Mouse (Mus musculus): ENCODE measurements around the gene Bmper. TPM values are rescaled to one million over a fixed set of nuclear protein-coding genes. Genes with fewer than 3 reads are reported as not detected.

Gene Bmper
- polyA plus RNA-seq, 2 experiments = 0.16 to 0.18 TPM

DNA sequence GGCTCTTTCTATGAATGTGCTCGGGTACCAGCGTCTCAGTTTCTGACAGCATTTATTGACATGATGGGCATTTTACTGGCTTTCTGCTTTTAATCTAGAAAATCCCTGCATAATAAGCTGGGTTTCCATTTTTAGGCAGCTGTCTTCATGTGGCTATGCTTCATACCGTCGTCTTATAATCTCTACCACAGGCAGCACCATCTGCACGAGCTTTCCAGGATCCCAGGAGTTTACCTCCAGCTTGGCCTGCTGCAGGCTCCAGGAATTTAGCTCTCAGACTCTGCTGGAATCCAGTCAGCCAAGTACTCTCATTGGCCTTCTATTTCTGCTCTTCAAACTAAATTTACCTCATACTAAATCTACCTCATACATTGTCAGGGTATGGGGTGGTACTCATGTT, 219.3 kb downstream of the Bmper start:
- ATAC-seq (ENCODE audit: insufficient read depth) (no peak), DNase-seq (ENCODE audit: low read depth in 3 of 3, low spot score in 3 of 3) (no peak)
- Histone ChIP-seq H3K36me3 (replicated peaks; ENCODE audit: control insufficient read depth, insufficient read depth, low read depth) (no peaks in the 10 kb centered on the region), H3K27me3 (ENCODE audit: control insufficient read depth, insufficient read depth, low read length) (no peaks in the 10 kb centered on the region), H3K4me3 (ENCODE audit: insufficient read depth in 1 of 2, low read depth in 2 of 2, low read length in 2 of 2) (no peak overlapping the region), H3K4me1 (replicated peaks; ENCODE audit: control insufficient read depth in 2 of 2, insufficient read depth in 2 of 2, low read length in 1 of 2) (no peaks in the 10 kb centered on the region), H3K4me2 (ENCODE audit: low read depth) (no peak overlapping the region), H3K9me3 (ENCODE audit: control insufficient read depth, low read length) (no peaks in the 10 kb centered on the region), H3K9ac (replicated peaks) (no peak overlapping the region), H3K27ac (no peak overlapping the region)
- 48% methylated on average over 5 of the region's 5 CpGs for WGBS (ENCODE audit: insufficient replicate concordance)
- TF ChIP-seq EP300 (IDR thresholded peaks at IDR 0.05; ENCODE audit: low read depth) (no peak), CTCF (IDR thresholded peaks at IDR 0.05; ENCODE audit: low read depth) (no peak)

DNA sequence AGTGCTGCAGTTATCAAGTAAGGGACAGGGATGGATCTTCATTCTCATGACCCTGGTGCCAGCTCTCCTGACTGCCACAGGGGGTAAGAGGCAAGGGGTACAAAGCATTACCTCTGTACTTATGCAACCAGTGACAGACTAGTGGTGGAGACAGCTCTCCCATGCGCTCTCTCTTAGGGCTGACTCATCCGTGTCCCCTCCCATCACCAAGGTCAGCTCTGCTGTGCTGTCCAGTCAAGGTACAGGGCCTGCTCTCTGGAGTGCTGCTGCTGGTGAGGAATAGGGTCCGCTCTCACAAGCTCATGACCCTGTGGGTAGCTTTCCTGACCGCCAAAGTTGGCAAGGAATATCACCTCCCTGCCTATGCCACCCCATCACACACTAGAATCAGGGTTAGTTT, 222.1 kb downstream of the Bmper start:
- Histone ChIP-seq H3K9me3 (ENCODE audit: control insufficient read depth, low read length) (no peaks in the 10 kb centered on the region), H3K27me3 (ENCODE audit: control insufficient read depth, insufficient read depth, low read length) (no peaks in the 10 kb centered on the region), H3K27ac (no peak overlapping the region), H3K4me2 (ENCODE audit: low read depth) (no peak overlapping the region), H3K9ac (replicated peaks) (no peak overlapping the region), H3K36me3 (replicated peaks; ENCODE audit: control insufficient read depth, insufficient read depth, low read depth) (no peaks in the 10 kb centered on the region), H3K4me3 (ENCODE audit: insufficient read depth in 1 of 2, low read depth in 2 of 2, low read length in 2 of 2) (no peak overlapping the region), H3K4me1 (replicated peaks; ENCODE audit: control insufficient read depth in 2 of 2, insufficient read depth in 2 of 2, low read length in 1 of 2) (peaks cover 0 to 4% of the 10 kb centered on the region in 2 experiments; a peak in 2 of 4 replicates)
- 63% methylated on average over 4 of the region's 4 CpGs for WGBS (ENCODE audit: insufficient replicate concordance)
- no peak for DNase-seq (ENCODE audit: low read depth in 3 of 3, low spot score in 3 of 3)
- no peak for ATAC-seq (ENCODE audit: insufficient read depth)
- TF ChIP-seq CTCF (IDR thresholded peaks at IDR 0.05; ENCODE audit: low read depth) (no peak), EP300 (IDR thresholded peaks at IDR 0.05; ENCODE audit: low read depth) (no peak)

DNA sequence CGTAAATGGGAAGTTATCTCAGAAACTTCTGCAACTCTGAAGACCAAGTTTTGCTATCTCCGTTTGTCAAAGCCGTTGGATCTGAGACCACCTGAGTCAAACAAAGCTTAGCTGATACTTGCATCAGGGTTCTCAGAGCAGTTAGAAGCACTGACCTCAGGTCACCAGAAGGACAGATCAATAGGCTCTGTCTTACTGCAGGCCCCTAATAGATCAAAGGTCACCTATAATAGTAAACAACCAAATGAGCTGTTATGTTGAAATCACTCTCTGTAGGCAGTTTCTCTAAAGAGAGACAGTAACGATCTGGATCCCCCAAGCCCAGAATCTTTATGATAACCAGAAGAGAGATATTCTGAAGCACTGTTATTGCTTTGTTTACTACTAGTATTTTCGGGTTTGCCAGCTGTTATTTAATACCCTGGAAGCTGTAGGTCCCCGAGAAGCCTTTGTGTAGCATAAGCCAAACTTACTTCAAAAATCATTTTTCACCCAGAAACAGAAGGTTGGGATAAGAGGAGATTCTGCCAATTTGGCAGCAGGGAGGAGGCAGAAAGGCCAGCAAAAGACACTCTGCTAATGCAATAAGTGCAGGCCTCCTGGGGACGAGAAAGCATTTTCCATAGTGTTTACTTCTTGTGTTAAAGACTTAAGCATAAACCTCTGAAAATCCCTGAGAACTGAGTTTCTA, 224.5 kb downstream of the Bmper start:
- 48% methylated on average over 7 of the region's 7 CpGs for WGBS (ENCODE audit: insufficient replicate concordance)
- DNase-seq (ENCODE audit: low read depth in 3 of 3, low spot score in 3 of 3) = peak in 1 of 3 experiments; percentile 10
- TF ChIP-seq EP300 (IDR thresholded peaks at IDR 0.05; ENCODE audit: low read depth) (no peak), CTCF (IDR thresholded peaks at IDR 0.05; ENCODE audit: low read depth) (no peak)
- peaks cover 0 to 4% of the 10 kb centered on the region in 2 experiments; a peak in 2 of 4 replicates for H3K4me1 ChIP-seq (replicated peaks; ENCODE audit: control insufficient read depth in 2 of 2, insufficient read depth in 2 of 2, low read length in 1 of 2)
- H3K27me3 ChIP-seq (ENCODE audit: control insufficient read depth, insufficient read depth, low read length) = no peaks in the 10 kb centered on the region
- peak; percentile 43; the same call in 1 of the 2 replicates for ATAC-seq (ENCODE audit: insufficient read depth)
- no peak overlapping the region for H3K9ac ChIP-seq (replicated peaks)
- no peaks in the 10 kb centered on the region for H3K36me3 ChIP-seq (replicated peaks; ENCODE audit: control insufficient read depth, insufficient read depth, low read depth)
- H3K4me2 ChIP-seq (ENCODE audit: low read depth) = no peak overlapping the region
- no peak overlapping the region for H3K27ac ChIP-seq
- H3K4me3 ChIP-seq (ENCODE audit: insufficient read depth in 1 of 2, low read depth in 2 of 2, low read length in 2 of 2) = no peak overlapping the region
- H3K9me3 ChIP-seq (ENCODE audit: control insufficient read depth, low read length) = no peaks in the 10 kb centered on the region

DNA sequence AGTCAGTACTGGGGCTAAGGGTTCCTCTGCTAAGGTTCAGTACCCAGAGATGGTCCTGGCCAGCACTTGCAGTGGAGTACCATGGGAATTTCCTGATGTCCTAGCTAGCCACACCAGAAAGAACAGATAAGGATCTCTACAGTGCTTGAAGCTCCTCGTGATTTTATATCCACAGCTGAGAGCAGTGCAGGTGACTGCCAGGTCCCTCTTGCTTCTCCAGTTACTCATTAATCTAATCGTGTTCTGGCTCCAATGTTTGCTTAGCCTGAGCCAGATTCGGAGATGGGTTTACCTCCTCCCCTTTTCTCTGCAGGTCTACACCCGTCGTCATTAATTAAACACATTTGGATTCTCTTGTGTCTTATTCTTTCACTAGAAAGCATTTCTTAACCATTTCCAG, 230.4 kb downstream of the Bmper start:
- TF ChIP-seq EP300 (IDR thresholded peaks at IDR 0.05; ENCODE audit: low read depth) = no peak
- TF ChIP-seq CTCF (IDR thresholded peaks at IDR 0.05; ENCODE audit: low read depth) = no peak
- no peak overlapping the region for H3K4me2 ChIP-seq (ENCODE audit: low read depth)
- no peak overlapping the region for H3K4me3 ChIP-seq (ENCODE audit: insufficient read depth in 1 of 2, low read depth in 2 of 2, low read length in 2 of 2)
- H3K9me3 ChIP-seq (ENCODE audit: control insufficient read depth, low read length) = no peaks in the 10 kb centered on the region
- H3K36me3 ChIP-seq (replicated peaks; ENCODE audit: control insufficient read depth, insufficient read depth, low read depth) = no peaks in the 10 kb centered on the region
- ATAC-seq (ENCODE audit: insufficient read depth) (peak; percentile 39; the same call in 1 of the 2 replicates), DNase-seq (ENCODE audit: low read depth in 3 of 3, low spot score in 3 of 3) (peak in 1 of 3 experiments; percentile 9)
- WGBS (ENCODE audit: insufficient replicate concordance) = 49% methylated on average over 5 of the region's 5 CpGs
- H3K9ac ChIP-seq (replicated peaks) = no peak overlapping the region
- no peaks in the 10 kb centered on the region for H3K4me1 ChIP-seq (replicated peaks; ENCODE audit: control insufficient read depth in 2 of 2, insufficient read depth in 2 of 2, low read length in 1 of 2)
- no peak overlapping the region for H3K27ac ChIP-seq
- H3K27me3 ChIP-seq (ENCODE audit: control insufficient read depth, insufficient read depth, low read length) = no peaks in the 10 kb centered on the region

DNA sequence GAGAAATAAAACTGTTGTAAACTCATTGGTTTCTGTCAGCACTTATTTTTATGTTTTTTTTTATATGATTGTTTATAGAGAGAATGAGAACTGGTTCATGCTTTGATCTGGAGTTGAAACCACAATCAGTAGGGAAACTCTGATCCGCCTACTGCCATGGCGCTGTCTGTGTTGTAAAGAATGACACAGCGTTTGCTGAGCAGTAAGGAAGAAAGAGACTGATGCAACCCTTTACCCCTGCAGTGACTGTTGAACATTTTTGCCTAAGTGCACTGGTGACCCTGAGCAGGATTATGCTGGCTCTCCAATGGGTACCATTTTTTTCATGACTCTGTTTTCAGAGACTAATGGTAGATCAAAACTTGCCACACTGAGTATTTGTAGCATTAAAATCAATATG, 234.3 kb downstream of the Bmper start:
- no peak overlapping the region for H3K4me3 ChIP-seq (ENCODE audit: insufficient read depth in 1 of 2, low read depth in 2 of 2, low read length in 2 of 2)

More for the DNA sequence above, 234.3 kb downstream of the Bmper start:
- WGBS (ENCODE audit: insufficient replicate concordance) = 44% methylated on average over 3 of the region's 3 CpGs
- Histone ChIP-seq H3K27me3 (ENCODE audit: control insufficient read depth, insufficient read depth, low read length) (no peaks in the 10 kb centered on the region), H3K4me1 (replicated peaks; ENCODE audit: control insufficient read depth in 2 of 2, insufficient read depth in 2 of 2, low read length in 1 of 2) (no peaks in the 10 kb centered on the region), H3K9me3 (ENCODE audit: control insufficient read depth, low read length) (no peaks in the 10 kb centered on the region), H3K4me2 (ENCODE audit: low read depth) (no peak overlapping the region), H3K36me3 (replicated peaks; ENCODE audit: control insufficient read depth, insufficient read depth, low read depth) (no peaks in the 10 kb centered on the region), H3K9ac (replicated peaks) (no peak overlapping the region), H3K27ac (no peak overlapping the region)
- ATAC-seq (ENCODE audit: insufficient read depth) (no peak), DNase-seq (ENCODE audit: low read depth in 3 of 3, low spot score in 3 of 3) (no peak)
- TF ChIP-seq CTCF (IDR thresholded peaks at IDR 0.05; ENCODE audit: low read depth) (no peak), EP300 (IDR thresholded peaks at IDR 0.05; ENCODE audit: low read depth) (no peak)
